Mouse (Mus musculus) limb, embryonic 11.5 days (tissue): ENCODE results near the gene Nek4. TPM values are rescaled to one million over a fixed set of nuclear protein-coding genes. Genes with fewer than 3 reads are reported as not detected.

Experiments used
- ATAC-seq: fragments of 200-750 bp; cut with Nextera tagmentation; 2 replicates; pipeline ENCODE4 v1.8.0; 2017; ENCODE audit warnings: low read depth; ENCODE audit not compliant: insufficient number of reproducible peaks, low FRiP score, low TSS enrichment
- DNase-seq: peaks from one replicate; pipeline ENCODE4 v3.0.0-alpha.2; 2015; ENCODE audit warnings: low spot score
- H3K27ac ChIP-seq: fragments of 300-500 bp; sonication (generic); replicated peaks from 2 replicates; pipeline ENCODE4 v1.5.1; 2014; ENCODE audit warnings: low read depth, mild to moderate bottlenecking, low read length
- H3K27me3 ChIP-seq: fragments of 300-500 bp; sonication (generic); 2 replicates; pipeline ENCODE4 v1.6.1; 2014; ENCODE audit warnings: mild to moderate bottlenecking, low read length, mixed read lengths; ENCODE audit not compliant: control insufficient read depth, insufficient read depth
- H3K36me3 ChIP-seq: fragments of 300-500 bp; sonication (generic); 2 replicates; pipeline ENCODE4 v1.6.1; 2014; ENCODE audit warnings: mild to moderate bottlenecking, low read length, moderate library complexity, mixed read lengths; ENCODE audit not compliant: control insufficient read depth, insufficient read depth
- H3K4me1 ChIP-seq: fragments of 300-500 bp; sonication (generic); 2 replicates; pipeline ENCODE4 v1.6.1; 2014; ENCODE audit warnings: low read length, mixed read lengths; ENCODE audit not compliant: control insufficient read depth, insufficient read depth
- H3K4me2 ChIP-seq: fragments of 300-500 bp; sonication (generic); 2 replicates; pipeline ENCODE4 v1.6.1; 2014; ENCODE audit warnings: low read depth, mild to moderate bottlenecking, moderate library complexity; ENCODE audit not compliant: severe bottlenecking
- H3K4me3 ChIP-seq: fragments of 300-500 bp; sonication (generic); 2 replicates; pipeline ENCODE4 v1.5.1; 2014; ENCODE audit warnings: low read depth, low read length
- H3K9ac ChIP-seq: fragments of 300-500 bp; sonication (generic); 2 replicates; pipeline ENCODE4 v1.6.1; 2014; ENCODE audit warnings: mild to moderate bottlenecking, low read length
- H3K9me3 ChIP-seq: fragments of 300-500 bp; sonication (generic); 2 replicates; pipeline ENCODE4 v1.6.1; 2016; ENCODE audit warnings: low read length; ENCODE audit not compliant: control insufficient read depth
- WGBS: fragments of 180-500 bp; shearing (Covaris S2); extraction: QIAGEN DNeasy Blood & Tissue Kit; methylation state at CpG from one replicate; pipeline ENCODE4 v1.1.7; 2014; 5-methylcytosine and 5-hydroxymethylcytosine counted together
- polyA plus RNA-seq: library from polyadenylated mRNA; unstranded; fragments of >200 nt; fragmentation: Nextera tagmentation; extraction: Ambion mirVana; gene quantifications from 2 replicates; pipeline ENCODE4 v1.2.1, GENCODE M21; 2014

Gene Nek4
- polyA plus RNA-seq, 1 experiment from 2014 or later = 16.1 TPM

GRCm38 (mm10) chr14:30943860-30944674, 7.1 kb upstream of the Nek4 start:
- no peaks in the 10 kb centered on the region for H3K4me1 ChIP-seq
- WGBS = 69% methylated on average over 11 of the region's 11 CpGs
- no peak overlapping the region for H3K27ac ChIP-seq
- ATAC-seq (no peak), DNase-seq (peak; percentile 71)
- H3K36me3 ChIP-seq = no peaks in the 10 kb centered on the region
- no peak overlapping the region for H3K4me2 ChIP-seq
- H3K4me3 ChIP-seq = no peak overlapping the region
- no peak overlapping the region for H3K9ac ChIP-seq
- H3K9me3 ChIP-seq = no peaks in the 10 kb centered on the region
- H3K27me3 ChIP-seq = no peaks in the 10 kb centered on the region

DNA sequence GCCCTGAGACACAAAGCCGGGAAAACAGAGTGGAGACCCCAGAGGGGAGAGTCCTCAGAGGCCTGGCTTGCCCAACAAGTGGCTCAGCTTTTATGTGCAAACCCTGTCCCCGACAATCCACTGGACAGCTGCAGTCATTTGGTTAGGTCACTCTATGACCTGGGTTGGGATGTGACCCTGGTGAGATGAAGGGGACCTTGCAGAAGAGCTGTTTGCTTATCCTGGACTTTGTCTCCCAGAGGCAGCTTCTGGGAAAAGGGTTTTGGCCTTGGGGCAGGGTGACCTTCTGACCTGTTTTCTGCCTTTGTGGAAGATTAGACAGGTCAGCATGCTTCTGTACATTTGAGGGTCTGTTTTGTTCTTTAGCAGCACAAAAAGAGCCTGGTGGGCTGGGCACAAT, 6.4 kb upstream of the Nek4 start:
- no peak for ATAC-seq
- Histone ChIP-seq H3K4me3 (no peak overlapping the region), H3K9ac (no peak overlapping the region), H3K27ac (no peak overlapping the region), H3K4me1 (no peaks in the 10 kb centered on the region), H3K4me2 (no peak overlapping the region), H3K9me3 (no peaks in the 10 kb centered on the region), H3K36me3 (no peaks in the 10 kb centered on the region), H3K27me3 (no peaks in the 10 kb centered on the region)
- 81% methylated on average over 2 of the region's 2 CpGs for WGBS
- DNase-seq = no peak

DNA sequence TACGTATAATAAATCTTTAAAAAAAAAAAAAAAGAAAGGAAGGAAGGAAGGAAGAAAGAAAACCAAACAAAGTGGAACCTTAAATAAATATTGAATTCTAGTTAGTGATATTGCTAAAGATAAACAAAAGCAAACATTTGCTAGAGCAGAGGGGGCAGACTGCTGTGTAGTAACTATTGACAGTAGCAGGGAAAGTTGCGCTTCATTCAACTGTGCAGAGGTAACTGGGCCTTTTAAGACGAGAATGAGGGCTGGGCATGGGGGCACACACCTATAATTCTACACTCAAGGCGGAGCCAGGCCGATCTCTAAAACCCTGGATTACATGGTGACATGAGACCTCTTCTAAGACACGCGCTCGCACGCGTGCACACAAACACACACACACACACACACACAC, 1.2 kb upstream of the Nek4 start:
- Histone ChIP-seq H3K9me3 (no peaks in the 10 kb centered on the region), H3K4me3 (no peak overlapping the region), H3K9ac (no peak overlapping the region), H3K36me3 (no peaks in the 10 kb centered on the region), H3K4me1 (no peaks in the 10 kb centered on the region), H3K27me3 (no peaks in the 10 kb centered on the region), H3K27ac (no peak overlapping the region), H3K4me2 (no peak overlapping the region)
- ATAC-seq = no peak
- no peak for DNase-seq
- 98% methylated on average over 10 of the region's 10 CpGs for WGBS

GRCm38 (mm10) chr14:30958517-30958916, 7.3 kb downstream of the Nek4 start:
- Histone ChIP-seq H3K9ac (no peak overlapping the region), H3K27ac (no peak overlapping the region), H3K36me3 (no peaks in the 10 kb centered on the region), H3K4me1 (no peaks in the 10 kb centered on the region), H3K4me3 (no peak overlapping the region), H3K4me2 (no peak overlapping the region), H3K9me3 (no peaks in the 10 kb centered on the region), H3K27me3 (no peaks in the 10 kb centered on the region)
- 88% methylated on average over 2 of the region's 2 CpGs for WGBS
- no peak for DNase-seq
- ATAC-seq = no peak

- no peak overlapping the region for H3K4me3 ChIP-seq
- H3K36me3 ChIP-seq = no peaks in the 10 kb centered on the region
- no peak overlapping the region for H3K9ac ChIP-seq
- no peak overlapping the region for H3K27ac ChIP-seq
- no peak overlapping the region for H3K4me2 ChIP-seq
- H3K4me1 ChIP-seq = no peaks in the 10 kb centered on the region
- no peak for DNase-seq
- no peaks in the 10 kb centered on the region for H3K27me3 ChIP-seq
- ATAC-seq = no peak
- H3K9me3 ChIP-seq = no peaks in the 10 kb centered on the region
- WGBS = 94% methylated on average over 4 of the region's 4 CpGs
Observed at GRCm38 (mm10) chr14:30959031-30959430, 7.9 kb downstream of the Nek4 start.

DNA sequence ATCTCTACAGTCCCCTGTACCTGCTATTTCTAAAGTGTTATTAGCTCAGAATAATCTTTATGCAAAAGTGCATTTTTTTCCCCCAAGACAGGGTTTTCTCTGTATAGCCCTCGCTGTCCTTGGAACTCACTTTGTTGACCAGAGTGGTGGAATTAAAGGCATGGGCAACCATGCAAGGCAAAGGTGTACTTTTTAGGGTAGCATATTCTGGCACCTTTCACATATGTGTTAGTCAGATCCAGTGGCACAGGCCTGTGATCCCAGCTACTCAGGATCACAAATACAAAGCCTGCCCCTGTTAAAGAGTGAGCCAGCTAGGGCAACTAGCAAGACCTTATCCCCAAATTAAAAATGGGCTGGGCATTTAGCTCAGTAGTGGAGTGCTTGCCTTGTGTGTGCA, 9.2 kb downstream of the Nek4 start:
- no peaks in the 10 kb centered on the region for H3K27me3 ChIP-seq
- no peaks in the 10 kb centered on the region for H3K36me3 ChIP-seq
- H3K27ac ChIP-seq = no peak overlapping the region
- H3K9me3 ChIP-seq = no peaks in the 10 kb centered on the region
- no peak for DNase-seq
- no peak overlapping the region for H3K4me2 ChIP-seq
- H3K9ac ChIP-seq = no peak overlapping the region
- WGBS = 93% methylated on average over 1 of the region's 1 CpGs
- H3K4me1 ChIP-seq = no peaks in the 10 kb centered on the region
- no peak overlapping the region for H3K4me3 ChIP-seq
- no peak for ATAC-seq

GRCm38 (mm10) chr14:30974204-30974603, 23.0 kb downstream of the Nek4 start:
- 91% methylated on average over 6 of the region's 6 CpGs for WGBS
- no peaks in the 10 kb centered on the region for H3K9me3 ChIP-seq
- ATAC-seq (no peak), DNase-seq (no peak)
- H3K4me1 ChIP-seq = no peaks in the 10 kb centered on the region
- no peak overlapping the region for H3K9ac ChIP-seq
- H3K27ac ChIP-seq = no peak overlapping the region
- no peak overlapping the region for H3K4me2 ChIP-seq
- H3K36me3 ChIP-seq = peaks cover 3% of the 10 kb centered on the region; the same call in 1 of the 2 replicates
- no peak overlapping the region for H3K4me3 ChIP-seq
- no peaks in the 10 kb centered on the region for H3K27me3 ChIP-seq

- no peaks in the 10 kb centered on the region for H3K4me1 ChIP-seq
- no peaks in the 10 kb centered on the region for H3K27me3 ChIP-seq
- no peak overlapping the region for H3K4me3 ChIP-seq
- H3K9me3 ChIP-seq = no peaks in the 10 kb centered on the region
- H3K27ac ChIP-seq = no peak overlapping the region
- H3K36me3 ChIP-seq = peaks cover 3% of the 10 kb centered on the region; the same call in 1 of the 2 replicates
- DNase-seq = no peak
- 86% methylated on average over 3 of the region's 3 CpGs for WGBS
- no peak overlapping the region for H3K4me2 ChIP-seq
- H3K9ac ChIP-seq = no peak overlapping the region
- no peak for ATAC-seq
Observed at GRCm38 (mm10) chr14:30976222-30976621, 25.0 kb downstream of the Nek4 start.

DNA sequence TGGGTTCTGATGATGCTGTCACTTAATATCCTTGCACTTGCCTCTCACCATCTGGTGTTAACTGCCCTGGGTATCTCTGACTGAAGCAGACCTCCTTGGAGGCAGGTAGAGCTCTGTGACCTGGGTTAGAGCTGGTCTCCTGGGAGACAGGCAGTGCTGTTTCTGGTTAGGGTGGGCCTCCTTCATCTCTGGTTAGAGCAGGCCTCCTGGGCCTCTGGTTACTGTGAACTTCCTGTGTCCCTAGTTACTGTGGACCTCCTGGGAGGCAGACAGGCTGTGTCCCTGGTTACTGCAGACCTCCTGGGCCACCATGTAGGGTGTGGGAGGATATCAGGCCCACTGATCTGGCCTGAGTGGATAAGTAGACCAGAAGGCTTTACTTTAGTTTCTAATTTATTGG, 45.2 kb downstream of the Nek4 start:
- Histone ChIP-seq H3K4me2 (no peak overlapping the region), H3K9me3 (no peaks in the 10 kb centered on the region), H3K4me3 (no peak overlapping the region), H3K27ac (no peak overlapping the region), H3K27me3 (no peaks in the 10 kb centered on the region), H3K36me3 (0 out of 2 replicates have a peak, but pooled peaks cover 5% of the 10 kb centered on the region), H3K4me1 (peaks cover 3% of the 10 kb centered on the region; the same call in 1 of the 2 replicates), H3K9ac (no peak overlapping the region)
- no peak for ATAC-seq
- DNase-seq = no peak
